Mouse (Mus musculus) CH12.LX (cell line): ENCODE data around the gene Rnf225. TPM values are rescaled to one million over a fixed set of nuclear protein-coding genes. Genes with fewer than 3 reads are reported as not detected.

Experiments used
- DNase-seq: peaks from one replicate; pipeline ENCODE4 v3.0.0-alpha.2; 2013; ENCODE audit errors: extremely low read depth
- H3K27ac ChIP-seq: 2 replicates; pipeline ENCODE4 v1.5.1; 2012; ENCODE audit warnings: low read depth, mild to moderate bottlenecking, control low read depth, moderate library complexity; ENCODE audit not compliant: insufficient read depth
- H3K27me3 ChIP-seq: replicated peaks from 2 replicates; pipeline ENCODE3; 2012; ENCODE audit warnings: inconsistent platforms
- H3K36me3 ChIP-seq, 2 experiments: replicated peaks in 1 of 2; 2 replicates each; pipeline versions ENCODE3 to v1.6.1; 2012; ENCODE audit warnings: inconsistent platforms in 1 of 2, low read length in 1 of 2, mild to moderate bottlenecking in 1 of 2, mixed read lengths in 1 of 2, moderate library complexity in 1 of 2; ENCODE audit not compliant: control insufficient read depth in 1 of 2, insufficient read depth in 1 of 2
- H3K4me1 ChIP-seq, 2 experiments: 2 replicates each; pipeline ENCODE4 v1.6.1; 2012; ENCODE audit warnings: inconsistent platforms in 1 of 2, moderate library complexity in 1 of 2; ENCODE audit not compliant: insufficient read depth in 2 of 2, control insufficient read depth in 1 of 2
- H3K4me2 ChIP-seq: 2 replicates; pipeline ENCODE4 v1.6.1; 2012; ENCODE audit warnings: low read depth, mild to moderate bottlenecking, control low read depth; ENCODE audit not compliant: poor library complexity, insufficient read depth, severe bottlenecking
- H3K4me3 ChIP-seq, 3 experiments: fragments of 150-350 bp in 1 of 3; sonication (generic) in 1 of 3; replicated peaks in 1 of 3; 2 replicates each; pipeline versions ENCODE3 to v1.5.1; 2011 to 2012; ENCODE audit warnings: low read depth in 2 of 3, low read length in 2 of 3, mild to moderate bottlenecking in 2 of 3, moderate library complexity in 2 of 3, control low read depth in 1 of 3, improper control_type of control experiment in 1 of 3, inconsistent platforms in 1 of 3, mixed read lengths in 1 of 3; ENCODE audit not compliant: poor library complexity in 1 of 3
- H3K79me2 ChIP-seq: replicated peaks from 2 replicates; pipeline ENCODE4 v1.6.1; 2012; ENCODE audit warnings: mild to moderate bottlenecking, moderate library complexity; ENCODE audit not compliant: control insufficient read depth, poor library complexity, insufficient read depth, severe bottlenecking; ENCODE audit errors: extremely low read depth
- H3K9ac ChIP-seq: 2 replicates; pipeline ENCODE4 v1.6.1; 2012; ENCODE audit warnings: low read depth, mild to moderate bottlenecking, control low read depth, moderate library complexity; ENCODE audit not compliant: insufficient read depth
- H3K9me3 ChIP-seq: replicated peaks from 2 replicates; pipeline ENCODE3; 2012; ENCODE audit warnings: low read length, inconsistent platforms, mixed read lengths
- BHLHE40 ChIP-seq: IDR thresholded peaks from 2 replicates; pipeline ENCODE4 v1.6.1; 2011; ENCODE audit warnings: mild to moderate bottlenecking, low read depth, low read length, improper control_type of control experiment
- CHD1 ChIP-seq: IDR thresholded peaks from 2 replicates; pipeline ENCODE4 v1.6.1; 2012; ENCODE audit warnings: low read depth, low read length, improper control_type of control experiment, inconsistent platforms
- CTCF ChIP-seq, 2 experiments: IDR thresholded peaks in 1 of 2; conservative IDR thresholded peaks in 1 of 2; 2 replicates each; pipeline ENCODE4 v1.5.1; 2011 to 2012; ENCODE audit warnings: low read depth in 2 of 2, low read length in 2 of 2, improper control_type of control experiment in 1 of 2, inconsistent platforms in 1 of 2, mild to moderate bottlenecking in 1 of 2, moderate library complexity in 1 of 2
- E2F4 ChIP-seq: IDR thresholded peaks from 2 replicates; pipeline ENCODE4 v1.6.1; 2011; ENCODE audit warnings: low read depth, low read length, improper control_type of control experiment; ENCODE audit not compliant: insufficient replicate concordance
- ELF1 ChIP-seq: IDR thresholded peaks from 2 replicates; pipeline ENCODE4 v1.6.1; 2014; ENCODE audit warnings: low read depth, mild to moderate bottlenecking, inconsistent platforms, low read length, improper control_type of control experiment
- ETS1 ChIP-seq: conservative IDR thresholded peaks from 2 replicates; pipeline ENCODE4 v1.6.1; 2012; ENCODE audit warnings: low read depth, mild to moderate bottlenecking, inconsistent platforms, low read length, improper control_type of control experiment, moderate library complexity
- GABPA ChIP-seq: IDR thresholded peaks from 2 replicates; pipeline ENCODE4 v1.6.1; 2012; ENCODE audit warnings: low read depth, low read length, improper control_type of control experiment, inconsistent platforms; ENCODE audit not compliant: insufficient replicate concordance
- HCFC1 ChIP-seq: IDR thresholded peaks from 2 replicates; pipeline ENCODE4 v1.6.1; 2012; ENCODE audit warnings: low read depth, mild to moderate bottlenecking, inconsistent platforms, low read length, improper control_type of control experiment
- JUND ChIP-seq: conservative IDR thresholded peaks from 2 replicates; pipeline ENCODE4 v1.6.1; 2011; ENCODE audit warnings: low read depth, low read length, improper control_type of control experiment
- MAX ChIP-seq: IDR thresholded peaks from 2 replicates; pipeline ENCODE4 v1.6.1; 2011; ENCODE audit warnings: low read length, improper control_type of control experiment
- MXI1 ChIP-seq: IDR thresholded peaks from 2 replicates; pipeline ENCODE4 v1.6.1; 2011; ENCODE audit warnings: mild to moderate bottlenecking, low read depth, low read length, improper control_type of control experiment
- NELFE ChIP-seq: IDR thresholded peaks from 2 replicates; pipeline ENCODE4 v1.6.1; 2011; ENCODE audit warnings: low read depth, low read length, improper control_type of control experiment
- POLR2AphosphoS2 ChIP-seq: IDR thresholded peaks from 2 replicates; pipeline ENCODE4 v1.6.1; 2011; ENCODE audit warnings: low read depth, low read length, improper control_type of control experiment
- RAD21 ChIP-seq: IDR thresholded peaks from 2 replicates; pipeline ENCODE4 v1.6.1; 2011; ENCODE audit warnings: low read depth, mild to moderate bottlenecking, low read length, improper control_type of control experiment, moderate library complexity
- SMC3 ChIP-seq: IDR thresholded peaks from 2 replicates; pipeline ENCODE4 v1.6.1; 2011; ENCODE audit warnings: low read depth, low read length, improper control_type of control experiment
- TBP ChIP-seq: conservative IDR thresholded peaks from 2 replicates; pipeline ENCODE4 v1.6.1; 2011; ENCODE audit warnings: low read depth, low read length, improper control_type of control experiment
- ZC3H11A ChIP-seq: IDR thresholded peaks from 2 replicates; pipeline ENCODE4 v1.6.1; 2012; ENCODE audit warnings: low read depth, mild to moderate bottlenecking, inconsistent platforms, low read length, improper control_type of control experiment
- dilution Hi-C: fragments of 300-500 bp; cut with MboI; formaldehyde crosslinking; loops from 2 replicates; pipeline ENCODE4 v1.14.3; 2020; ENCODE audit warnings: low sequenced_read_pairs; ENCODE audit not compliant: extremely low pct_unique_long_range_greater_than_20kb, extremely low pct_ligation_motif_present
- in situ Hi-C: fragments of 300-500 bp; cut with MboI; formaldehyde crosslinking; loops from 3 replicates; pipeline ENCODE4 v1.14.3; 2019; ENCODE audit warnings: low sequenced_read_pairs, low pct_ligation_motif_present, low pct_unique_long_range_greater_than_20kb, mixed read lengths
- polyA plus RNA-seq: library from polyadenylated mRNA; unstranded; fragments of >175 nt; gene quantifications from 2 replicates; pipeline ENCODE4 v1.2.1, GENCODE M21; 2012; ENCODE audit warnings: low read depth; ENCODE audit not compliant: insufficient read length
- total RNA-seq, 2 experiments: library from RNA; depleted of rRNA; stranded (reverse); fragments of 300-350 nt in 1 of 2; fragments of >200 nt in 1 of 2; gene quantifications; 2 replicates each; pipeline ENCODE4 v1.2.3; 2012 to 2014

The Rnf225 gene
- total and polyA plus RNA-seq, 3 experiments, result 0.89 to 4.0 (median 1.1) TPM

DNA sequence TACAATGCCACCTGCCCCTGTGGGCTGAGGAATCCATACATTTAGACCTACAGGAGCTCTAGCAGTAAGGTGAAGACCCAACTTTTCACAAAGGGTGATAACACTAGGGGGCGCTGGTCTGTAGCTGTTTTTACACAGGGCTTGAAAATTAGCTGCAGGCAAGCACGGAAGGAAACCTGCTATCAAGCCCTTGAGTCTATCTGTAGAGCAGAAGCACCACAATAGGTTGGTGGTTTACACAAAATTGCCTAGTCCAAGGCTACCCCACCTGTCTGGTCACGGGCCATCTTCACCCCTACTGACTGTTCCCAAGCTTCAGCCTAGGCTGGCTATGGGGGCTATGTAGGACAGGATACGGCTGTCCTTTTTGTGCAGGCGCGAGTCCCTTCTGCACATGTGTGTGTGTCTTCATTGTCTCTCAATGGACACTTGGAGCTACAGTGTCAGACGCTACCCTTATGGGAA is 17.7 kb upstream of the Rnf225 start:
- Histone ChIP-seq H3K27me3 (no peaks in the 10 kb centered on the region), H3K4me1 (no peaks in the 10 kb centered on the region), H3K4me3 (no peak overlapping the region), H3K36me3 (peaks cover 31 to 58% of the 10 kb centered on the region in 2 experiments), H3K9ac (no peak overlapping the region), H3K79me2 (no peaks in the 10 kb centered on the region), H3K4me2 (no peak overlapping the region), H3K27ac (no peak overlapping the region), H3K9me3 (no peaks in the 10 kb centered on the region)
- DNase-seq, result peak; percentile 57
- dilution Hi-C loops (no loop called here), in situ Hi-C loops (loop anchor here (5.0 kb wide), 1 partner anchor 98 kb away; no protein-coding TSS in a partner anchor)
- TF ChIP-seq SMC3 (peak; percentile 36), CTCF (conservative IDR thresholded peaks at IDR 0.05 in 1 of 2, IDR thresholded peaks at IDR 0.05 in 1 of 2; ENCODE audit: low read depth in 2 of 2, low read length in 2 of 2) (peak; percentile 52 to 71), ZC3H11A (no peak), RAD21 (peak; percentile 40)

DNA sequence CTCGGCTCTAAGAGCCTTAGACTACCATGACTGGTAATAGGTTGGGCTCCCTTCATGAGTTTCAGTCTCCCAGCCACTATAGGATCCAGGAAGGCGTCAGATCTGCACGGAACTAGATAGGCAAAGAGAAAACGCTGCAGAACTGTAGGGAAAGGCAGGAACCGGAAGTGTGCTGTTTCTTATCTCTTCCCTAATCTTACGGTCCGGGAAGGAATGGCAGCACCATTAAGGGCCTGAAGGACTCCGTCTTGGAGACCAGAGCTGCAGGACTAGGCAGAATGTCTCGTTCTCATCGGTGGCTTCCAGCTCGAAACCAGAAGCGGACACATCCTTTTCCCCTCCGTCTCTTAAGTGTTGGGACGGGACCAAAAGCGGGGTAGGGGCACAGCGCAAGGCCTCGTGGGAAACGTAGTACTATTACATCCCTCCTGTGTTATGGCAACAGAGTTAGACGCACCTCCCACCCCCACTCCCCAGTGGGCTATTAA is 17.0 kb upstream of the Rnf225 start:
- no peaks in the 10 kb centered on the region for H3K79me2 ChIP-seq
- H3K4me1 ChIP-seq, result no peaks in the 10 kb centered on the region
- no peak overlapping the region for H3K4me2 ChIP-seq
- peaks cover 25 to 51% of the 10 kb centered on the region in 2 experiments for H3K36me3 ChIP-seq
- H3K9ac ChIP-seq, result no peak overlapping the region
- DNase-seq, result no peak
- H3K27me3 ChIP-seq, result no peaks in the 10 kb centered on the region
- TF ChIP-seq MAX (no peak), BHLHE40 (no peak), HCFC1 (no peak), ETS1 (no peak), GABPA (no peak), TBP (no peak), E2F4 (no peak), POLR2AphosphoS2 (no peak), RAD21 (no peak), NELFE (no peak), MXI1 (no peak), JUND (no peak), ZC3H11A (no peak), ELF1 (no peak), CHD1 (no peak)
- in situ Hi-C loops (no loop called here), dilution Hi-C loops (no loop called here)
- H3K27ac ChIP-seq, result no peak overlapping the region
- no peak overlapping the region for H3K4me3 ChIP-seq
- H3K9me3 ChIP-seq, result no peaks in the 10 kb centered on the region
